Mouse (Mus musculus) liver (tissue): Measurements from ENCODE around the gene Rfc4.
A peak's percentile ranks its signal among the peaks of the same experiment; 100 is the strongest.

ENCODE experiments used
- DNase-seq: peaks from one replicate; pipeline ENCODE4 v3.0.0-alpha.2; 2020; ENCODE audit warnings: mixed read lengths

Rfc4 gene

GRCm38 (mm10) chr16:23132336-23132735 lies 4.8 kb upstream of the Rfc4 start:
- no peak for DNase-seq

DNA sequence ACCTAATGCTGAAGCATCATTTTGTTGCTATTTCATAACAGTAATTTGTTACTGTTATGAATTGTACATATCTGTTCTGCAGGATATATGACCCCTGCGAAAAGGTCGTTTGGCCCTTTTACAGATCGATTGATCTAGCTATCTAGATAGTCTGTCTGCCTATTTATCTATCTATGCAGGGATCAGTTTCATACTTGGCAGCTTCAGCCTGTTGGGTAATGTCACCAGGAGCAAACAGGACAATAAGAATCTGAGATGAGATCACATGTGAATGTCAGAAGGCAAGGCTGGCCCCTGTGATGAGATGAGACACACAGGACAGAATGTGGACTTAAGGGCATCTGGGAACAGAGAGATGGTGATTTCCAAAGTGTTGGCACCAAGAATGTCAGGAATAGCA lies 2.8 kb upstream of the Rfc4 start:
- no peak for DNase-seq

DNA sequence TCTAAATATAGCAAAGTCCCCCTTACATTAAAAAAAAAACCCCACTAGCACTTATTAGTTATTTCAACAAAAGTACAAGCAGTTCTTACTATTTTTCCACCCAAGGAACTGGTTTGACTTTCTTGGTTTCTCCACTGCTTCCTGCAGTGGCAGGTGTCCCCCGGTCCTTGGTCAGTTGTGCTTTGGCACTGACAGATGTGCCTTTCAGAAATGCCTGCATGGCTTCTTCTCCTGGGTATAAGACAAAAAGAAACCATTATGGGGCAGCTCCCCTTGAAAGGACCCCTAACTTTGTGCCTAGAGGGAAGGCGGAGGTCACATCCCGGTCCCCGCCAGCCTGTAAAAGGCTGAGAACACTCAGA lies 245 bp downstream of the Rfc4 start:
- DNase-seq: no peak

DNA sequence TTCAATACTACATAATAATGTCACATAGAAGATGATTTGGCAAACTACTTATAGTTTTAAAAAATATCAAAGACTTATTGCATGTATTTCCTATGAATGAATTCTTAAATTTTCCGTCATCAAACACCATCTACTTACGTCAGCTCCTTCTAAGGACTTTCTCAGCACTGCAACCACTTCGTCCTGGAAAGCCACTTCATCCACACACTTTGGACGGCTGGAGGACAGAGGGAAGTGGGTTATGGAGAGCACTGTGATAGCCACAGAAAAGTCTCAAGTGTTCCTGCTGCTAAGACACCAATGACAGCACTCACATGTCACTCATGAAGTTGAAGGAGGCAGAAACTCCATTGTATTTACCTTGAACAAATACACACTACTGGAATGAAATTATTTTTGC lies 3.1 kb downstream of the Rfc4 start:
- no peak for DNase-seq

- DNase-seq: no peak
These were observed 4.4 kb downstream of the Rfc4 start for GRCm38 (mm10) chr16:23123104-23123503.

DNA sequence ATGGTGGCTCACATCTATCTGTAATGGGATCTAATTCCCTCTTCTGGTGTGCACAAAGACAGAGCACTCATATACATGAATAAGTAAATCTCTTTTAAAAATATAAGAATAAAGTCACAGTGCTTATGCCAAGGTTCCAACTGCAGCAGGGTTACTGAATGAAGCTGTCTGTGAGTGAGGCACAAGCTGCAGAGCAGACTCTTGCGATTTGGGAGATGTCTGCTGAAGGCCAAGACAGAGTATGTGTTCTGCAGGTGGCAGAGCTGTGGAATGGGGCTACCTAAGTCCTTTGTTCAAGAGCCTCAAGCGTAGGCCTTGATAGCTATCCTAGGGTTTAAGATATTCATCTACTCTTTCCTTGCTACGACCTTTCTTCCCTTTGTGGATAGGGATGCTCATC lies 5.1 kb downstream of the Rfc4 start:
- DNase-seq: no peak

GRCm38 (mm10) chr16:23117173-23117572 lies 10.4 kb downstream of the Rfc4 start:
- DNase-seq: no peak

DNA sequence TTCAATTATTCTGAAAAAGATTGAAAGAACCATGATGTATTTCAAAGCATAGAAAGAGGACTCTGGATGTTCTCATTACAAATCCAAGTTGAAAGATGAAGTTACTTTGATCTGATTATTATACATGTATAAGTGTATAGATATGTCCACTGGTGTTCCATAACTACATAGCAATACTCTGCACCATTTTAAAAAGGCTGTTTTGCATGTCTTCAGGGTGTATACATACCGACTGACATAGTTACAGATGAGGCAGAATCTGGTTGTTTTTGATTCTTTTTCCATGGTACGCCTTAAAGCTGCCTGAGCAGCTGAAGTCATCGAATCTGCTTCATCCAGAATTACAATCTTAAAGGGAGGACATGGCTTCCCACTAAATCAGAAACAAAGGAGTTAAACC lies 12.1 kb downstream of the Rfc4 start:
- no peak for DNase-seq

DNA sequence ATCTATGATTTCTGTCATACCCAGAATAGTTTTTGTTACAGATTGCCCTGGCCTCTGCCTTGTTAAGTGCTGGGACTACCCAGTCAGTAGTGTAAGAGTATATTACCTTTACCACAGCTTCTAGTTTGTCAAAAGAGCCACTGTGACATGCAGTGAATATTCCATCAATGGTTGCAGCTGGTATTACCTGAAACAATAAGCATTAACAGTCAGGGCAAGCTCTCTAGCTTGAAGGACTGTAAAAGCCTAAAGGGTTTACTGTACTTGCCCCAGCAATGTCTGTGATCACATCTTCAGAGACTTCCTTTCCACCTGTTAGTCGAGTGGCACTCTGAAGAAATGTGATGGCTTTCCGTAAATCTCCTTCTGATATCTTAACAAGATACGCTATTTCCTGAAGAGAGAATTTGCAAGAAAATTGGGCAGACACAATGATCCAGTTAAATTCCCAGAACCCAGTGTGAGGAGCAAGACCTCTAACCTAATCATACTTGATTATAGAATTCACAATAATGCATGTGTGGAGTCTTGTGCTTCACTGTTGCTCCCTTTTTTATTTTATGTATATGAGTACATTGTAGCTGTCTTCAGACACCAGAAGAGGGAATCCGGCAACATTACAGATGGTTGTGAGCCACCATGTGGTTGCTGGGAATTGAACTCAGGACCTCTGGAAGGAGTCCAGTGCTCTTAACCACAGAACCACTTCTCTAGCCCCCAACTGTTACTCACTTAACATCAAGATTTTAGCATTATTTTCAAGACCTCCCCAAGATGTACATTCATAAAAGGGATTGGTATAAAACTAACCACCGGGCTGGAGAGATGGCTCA lies 13.0 kb downstream of the Rfc4 start:
- no peak for DNase-seq

- DNase-seq: no peak
These were observed 13.6 kb downstream of the Rfc4 start for GRCm38 (mm10) chr16:23113903-23114302.

DNA sequence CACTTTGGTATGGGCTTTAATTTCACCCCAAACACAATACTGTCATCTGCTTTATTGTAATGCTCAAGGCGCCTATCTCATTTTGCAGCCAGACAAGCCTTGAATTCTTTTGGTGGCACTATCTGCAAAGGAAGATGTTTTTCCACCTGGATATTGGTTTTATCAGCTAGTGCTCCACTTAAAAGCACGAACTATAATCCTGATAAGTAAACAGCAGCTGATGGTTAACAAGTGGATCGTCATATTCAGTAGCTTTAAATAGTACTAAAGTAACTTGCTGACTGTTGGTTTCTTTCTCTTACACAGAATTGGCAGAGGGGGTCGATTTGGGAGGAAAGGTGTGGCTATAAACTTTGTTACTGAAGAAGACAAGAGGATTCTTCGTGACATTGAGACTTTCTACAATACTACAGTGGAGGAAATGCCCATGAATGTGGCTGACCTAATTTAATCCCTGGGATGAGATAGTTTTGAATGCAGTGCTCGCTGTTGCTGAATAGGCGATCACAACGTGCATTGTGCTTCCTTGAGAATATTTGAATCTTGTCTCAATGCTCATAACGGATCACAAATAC lies 14.6 kb downstream of the Rfc4 start:
- DNase-seq: no peak

DNA sequence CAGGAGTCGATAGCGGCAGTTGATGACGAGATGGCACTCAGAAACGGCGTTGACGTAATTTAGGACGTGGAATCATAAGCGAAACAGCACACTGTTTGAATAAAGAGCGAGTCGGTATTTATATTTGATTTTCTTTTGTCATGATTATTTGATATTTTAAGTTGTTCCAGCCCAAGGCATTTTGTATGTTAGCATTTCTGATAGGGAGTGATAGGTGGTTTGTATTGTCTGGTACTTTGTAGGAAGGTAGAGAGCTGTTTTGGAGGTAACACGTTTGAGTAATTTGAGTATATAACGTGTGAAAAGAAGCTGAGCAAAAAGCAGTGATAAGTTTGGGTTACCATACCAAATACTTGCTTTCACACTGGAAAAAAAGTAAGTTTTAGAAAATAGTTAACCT lies 15.2 kb downstream of the Rfc4 start:
- no peak for DNase-seq

DNA sequence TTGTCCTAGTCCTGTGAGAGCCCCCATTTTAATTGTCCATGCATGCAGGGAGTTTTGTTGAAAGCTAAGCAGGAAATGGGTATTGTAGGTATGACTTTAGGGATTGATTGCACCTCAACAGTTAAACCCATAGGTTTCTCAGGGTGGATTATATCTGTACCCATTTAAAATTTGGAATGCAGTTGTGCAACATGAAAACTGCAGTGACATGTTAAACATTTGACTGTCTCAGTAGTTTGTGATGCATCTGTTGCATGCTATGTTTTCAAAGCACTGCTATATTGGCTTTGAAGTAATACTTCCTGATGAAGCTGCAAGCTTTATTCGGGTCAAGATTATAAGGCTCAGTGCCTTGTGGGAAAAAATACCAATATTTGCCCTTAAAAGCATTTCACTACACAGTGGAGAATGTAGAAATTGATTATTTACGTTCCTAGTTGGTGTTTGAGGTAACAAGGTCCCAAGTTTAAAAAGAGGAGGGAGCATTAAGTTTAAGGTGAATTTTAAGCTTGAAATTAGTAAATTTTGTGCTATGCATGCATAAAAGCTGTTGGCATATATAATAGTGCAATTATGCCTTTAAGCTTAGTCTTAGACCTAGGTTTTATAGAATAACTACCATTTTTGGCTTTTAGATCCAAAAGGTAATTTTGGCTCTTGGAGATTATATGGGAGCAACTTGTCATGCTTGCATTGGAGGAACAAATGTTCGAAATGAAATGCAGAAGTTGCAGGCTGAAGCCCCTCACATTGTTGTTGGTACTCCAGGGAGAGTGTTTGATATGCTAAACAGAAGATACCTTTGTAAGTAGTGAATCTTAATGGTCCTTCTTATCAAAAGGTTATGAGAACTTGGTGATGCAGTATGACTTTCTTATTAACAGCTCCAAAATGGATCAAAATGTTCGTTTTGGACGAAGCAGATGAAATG lies 17.9 kb downstream of the Rfc4 start:
- no peak for DNase-seq

- DNase-seq: no peak
These were observed 18.6 kb downstream of the Rfc4 start for GRCm38 (mm10) chr16:23108943-23109342.

DNA sequence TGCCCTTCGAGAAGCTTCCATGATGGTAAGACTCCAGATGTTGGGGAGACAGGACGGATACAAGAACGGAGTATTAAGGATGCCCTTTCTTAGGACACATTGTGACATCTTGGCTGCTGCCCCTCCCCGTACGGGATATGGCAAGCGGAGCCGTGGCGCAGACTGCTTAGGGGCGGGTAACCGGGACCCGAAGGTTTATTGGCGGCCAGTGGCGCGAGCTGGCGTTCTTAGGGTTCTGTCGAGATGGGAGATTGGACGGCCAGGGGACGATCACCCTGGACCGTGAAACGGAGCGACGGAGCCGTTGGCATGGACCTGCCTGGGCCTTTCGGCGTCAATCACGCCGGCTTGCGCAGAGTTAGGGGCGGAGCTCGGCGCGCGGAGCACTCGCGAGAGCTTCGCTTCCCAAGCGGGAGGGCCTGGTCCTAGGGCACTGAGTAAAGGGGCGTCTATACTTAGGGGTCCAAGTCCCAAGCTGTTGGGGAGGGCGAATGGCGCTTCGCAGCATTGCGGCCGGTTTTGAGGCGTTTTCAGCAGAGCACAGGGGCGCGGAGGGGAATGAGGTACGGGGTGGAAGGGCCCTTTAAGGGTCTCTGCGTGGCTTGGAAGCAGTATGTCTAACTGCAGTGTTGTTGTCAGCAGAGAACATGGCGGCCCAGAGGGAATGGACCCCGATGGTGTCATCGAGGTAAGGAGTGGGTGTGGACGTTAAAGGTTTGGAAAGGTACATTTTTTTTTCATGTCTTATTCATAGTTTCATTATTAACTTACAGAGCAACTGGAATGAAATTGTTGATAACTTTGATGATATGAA lies 19.4 kb downstream of the Rfc4 start:
- DNase-seq: peak; percentile 85

GRCm38 (mm10) chr16:23107231-23107942 lies 20.1 kb downstream of the Rfc4 start, which contains the start of gene Eif4a2:
TSS of gene Eif4a2 (plus strand) at chr16:23107444.
- peak; percentile 94 for DNase-seq

DNA sequence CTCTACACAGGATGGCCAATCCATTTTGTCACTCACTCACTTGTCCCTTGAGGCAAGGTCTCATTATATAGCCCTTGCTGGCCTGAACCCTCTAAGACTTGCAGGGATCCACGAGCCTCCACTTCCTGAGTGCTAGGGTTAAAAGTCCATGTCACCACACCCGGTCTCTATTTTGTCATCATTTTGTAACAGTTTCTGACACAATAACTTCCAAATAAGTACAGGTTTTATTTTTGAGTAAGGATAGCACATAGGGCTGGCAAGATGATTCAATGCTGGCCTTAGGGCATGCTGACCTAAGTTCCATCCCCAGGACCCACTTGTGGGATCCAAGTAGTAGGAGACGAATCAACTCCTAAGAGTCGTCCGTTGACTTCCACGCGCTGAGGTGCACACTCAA lies 21.4 kb downstream of the Rfc4 start:
- no peak for DNase-seq

- DNase-seq: no peak
These were observed 23.7 kb downstream of the Rfc4 start for GRCm38 (mm10) chr16:23103841-23104240.

GRCm38 (mm10) chr16:23103038-23103745 lies 24.3 kb downstream of the Rfc4 start:
- no peak for DNase-seq

DNA sequence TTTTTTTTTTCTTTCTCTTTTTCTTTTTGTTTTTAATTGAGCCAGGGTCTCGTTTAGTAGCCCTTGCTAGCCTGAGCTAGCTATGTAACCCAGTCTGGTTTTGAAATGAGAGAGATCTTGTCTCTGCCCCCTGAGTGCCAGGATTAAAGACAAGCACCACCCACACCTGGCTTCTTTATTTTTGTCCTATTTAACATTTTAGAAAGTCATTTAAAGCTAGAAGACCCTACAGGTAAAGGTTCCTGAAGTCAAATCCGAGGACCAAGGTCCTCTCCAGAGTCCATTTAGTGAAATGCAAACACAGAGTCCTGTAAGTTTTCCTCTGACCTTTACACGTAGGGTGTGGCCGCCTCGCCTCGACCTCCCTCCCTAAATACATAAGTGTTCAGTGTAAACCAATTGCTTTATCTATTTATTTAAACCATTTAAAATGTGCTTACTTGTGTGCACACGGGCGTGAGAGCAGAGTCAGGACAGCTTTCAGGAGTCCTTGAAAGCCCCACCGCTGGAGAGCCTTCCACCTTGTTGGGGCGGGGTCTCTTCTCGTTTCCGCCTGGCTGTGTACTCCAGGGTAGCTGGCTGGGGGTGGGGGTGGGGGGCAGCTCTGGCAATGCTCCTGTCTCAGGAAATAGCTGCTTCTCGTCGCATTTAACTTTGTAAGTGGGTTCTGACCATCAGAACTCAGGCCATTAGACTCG lies 25.0 kb downstream of the Rfc4 start:
- peak; percentile 44 for DNase-seq

GRCm38 (mm10) chr16:23100613-23101012 lies 26.9 kb downstream of the Rfc4 start:
- peak; percentile 30 for DNase-seq
